Comparison of ENCODE assay signal across 8 mouse cellular contexts in genomic region chr15:97236943-97237342, GRCm38 (mm10). TPM values are rescaled to one million over a fixed set of nuclear protein-coding genes. Genes with fewer than 3 reads are reported as not detected.
A peak's percentile ranks its signal among the peaks of the same experiment; 100 is the strongest.
DNase-seq lines count a peak whose midpoint lies in the region; ATAC-seq and TF ChIP-seq lines count a peak whose summit lies in the region.

No protein-coding gene starts in this region.

- no peak for ATAC-seq in forebrain, postnatal 0 days
- no peak for ATAC-seq in forebrain, embryonic 14.5 days

- H3K27ac ChIP-seq in forebrain, postnatal 0 days (ENCODE audit: low read depth, low read length), result no peak overlapping the region
- no peak overlapping the region for H3K27ac ChIP-seq in forebrain, embryonic 14.5 days (ENCODE audit: low read depth, low read length)

- 51% methylated on average over 9 of the region's 9 CpGs for WGBS in forebrain, postnatal 0 days
- 57% methylated on average over 9 of the region's 9 CpGs for WGBS in forebrain, embryonic 14.5 days

- H3K4me2 ChIP-seq in forebrain, postnatal 0 days (ENCODE audit: low read depth), result no peak overlapping the region
- H3K4me2 ChIP-seq in forebrain, embryonic 14.5 days (ENCODE audit: low read length), result no peak overlapping the region

- H3K9me3 ChIP-seq in forebrain, postnatal 0 days (ENCODE audit: low read length), result no peaks in the 10 kb centered on the region
- H3K9me3 ChIP-seq in forebrain, embryonic 14.5 days (replicated peaks; ENCODE audit: control insufficient read depth, low read length), result no peaks in the 10 kb centered on the region

- no peaks in the 10 kb centered on the region for H3K27me3 ChIP-seq in forebrain, postnatal 0 days (ENCODE audit: insufficient read depth, low read length)
- H3K27me3 ChIP-seq in forebrain, embryonic 14.5 days (replicated peaks; ENCODE audit: control insufficient read depth, insufficient read depth, low read length), result no peaks in the 10 kb centered on the region

- H3K4me3 ChIP-seq in forebrain, postnatal 0 days (ENCODE audit: low read depth, low read length), result no peak overlapping the region
- H3K4me3 ChIP-seq in forebrain, embryonic 14.5 days (ENCODE audit: low read depth, low read length), result no peak overlapping the region

- intact Hi-C loops in gastrocnemius, postnatal 14 days (cut with DNase I; ENCODE audit: low total_unique reads), result loop anchor here (10.0 kb wide), 1 partner anchor 338 kb away; no protein-coding TSS in a partner anchor

- H3K36me3 ChIP-seq in forebrain, postnatal 0 days (ENCODE audit: insufficient read depth), result no peaks in the 10 kb centered on the region
- no peaks in the 10 kb centered on the region for H3K36me3 ChIP-seq in forebrain, embryonic 14.5 days (ENCODE audit: control insufficient read depth, insufficient read depth, low read length)

- no peaks in the 10 kb centered on the region for H3K4me1 ChIP-seq in forebrain, postnatal 0 days (ENCODE audit: insufficient read depth)
- H3K4me1 ChIP-seq in forebrain, embryonic 14.5 days (ENCODE audit: control insufficient read depth, insufficient read depth, low read length), result no peaks in the 10 kb centered on the region

- TF ChIP-seq CTCF in forebrain, postnatal 0 days (IDR thresholded peaks at IDR 0.05; ENCODE audit: low read depth), result peak; percentile 59

- H3K9ac ChIP-seq in forebrain, postnatal 0 days, result no peak overlapping the region
- no peak overlapping the region for H3K9ac ChIP-seq in forebrain, embryonic 14.5 days (ENCODE audit: low read length)

- DNase-seq in forebrain, postnatal 0 days, result no peak
- no peak for DNase-seq in forebrain, embryonic 14.5 days (ENCODE audit: low spot score)
- DNase-seq in right cerebral cortex, postnatal 4 days, result peak; percentile 18
- no peak for DNase-seq in right cerebral cortex, postnatal 10 days (ENCODE audit: low spot score in 2 of 2)
- peak; percentile 29 for DNase-seq in gastrocnemius, postnatal 14 days
- peak; percentile 31 to 69 for DNase-seq in natural killer cell, adult 2 months (ENCODE audit: low spot score in 2 of 2)
- DNase-seq in cerebellum, adult 8-10 months, result no peak
- DNase-seq in yolk sac, embryonic 10.5 days (ENCODE audit: low spot score), result no peak

RNA-seq across cellular contexts. Expression of gene Pced1b, which starts 10.0 kb away (rescaled TPM):
- total RNA-seq in forebrain, postnatal 0 days (2014; rRNA removed), result 4.8 and 6.9 TPM in 2 replicates
- 4.4 and 5.4 TPM in 2 replicates for polyA plus RNA-seq in forebrain, postnatal 0 days (2015; fragmentation: Nextera tagmentation; extraction: Ambion mirVana)
- polyA plus RNA-seq in forebrain, embryonic 14.5 days (2014; fragmentation: Nextera tagmentation; extraction: Ambion mirVana), result 2.8 and 4.6 TPM in 2 replicates
- 1 to 10 TPM; 3.7 to 4.1 TPM for total RNA-seq in gastrocnemius, postnatal 14 days (2021)

RNA-seq across cellular contexts. Expression of gene Amigo2, which starts 10.1 kb away (rescaled TPM):
- 10.5 and 15.7 TPM in 2 replicates for total RNA-seq in forebrain, postnatal 0 days (2014; rRNA removed)
- 5.8 and 8.7 TPM in 2 replicates for polyA plus RNA-seq in forebrain, postnatal 0 days (2015; fragmentation: Nextera tagmentation; extraction: Ambion mirVana)
- 5.9 and 6.5 TPM in 2 replicates for polyA plus RNA-seq in forebrain, embryonic 14.5 days (2014; fragmentation: Nextera tagmentation; extraction: Ambion mirVana)
- 1 to 10 TPM; 2.3 to 3.3 TPM for total RNA-seq in gastrocnemius, postnatal 14 days (2021)

Comparison
In these comparisons a context has a peak if more than half of its experiments do, and no peak if none do; other contexts are left out.
1. DNase-seq: peak in right cerebral cortex, postnatal 4 days (single experiment), gastrocnemius, postnatal 14 days (single experiment) and natural killer cell, adult 2 months (2 of 2); none in forebrain, postnatal 0 days (single experiment), forebrain, embryonic 14.5 days (single experiment), right cerebral cortex, postnatal 10 days (0 of 2), cerebellum, adult 8-10 months (single experiment) and yolk sac, embryonic 10.5 days (single experiment).